Mouse (Mus musculus) cerebellum, adult 2 months (tissue): Measurements from ENCODE around the gene Ndrg3.

Source experiments
- CTCF ChIP-seq: fragments of 200-500 bp; IDR thresholded peaks from 2 replicates; pipeline ENCODE4 v1.5.1; 2011; ENCODE audit warnings: low read depth, mild to moderate bottlenecking, control low read depth, low read length, moderate library complexity, borderline replicate concordance; ENCODE audit not compliant: insufficient read depth
- POLR2A ChIP-seq: fragments of 200-500 bp; IDR thresholded peaks from 2 replicates; pipeline ENCODE4 v1.6.1; 2011; ENCODE audit warnings: low read length, control low read depth, borderline replicate concordance; ENCODE audit not compliant: insufficient read depth

GRCm38 (mm10) chr2:156976711-156977110 lies 15.1 kb downstream of the Ndrg3 start:
- TF ChIP-seq POLR2A (no peak), CTCF (no peak)
